Mouse (Mus musculus) kidney, postnatal 0 days (tissue): Measurements from ENCODE around the gene Traf3. TPM values are rescaled to one million over a fixed set of nuclear protein-coding genes. Genes with fewer than 3 reads are reported as not detected.

ENCODE experiments used
- ATAC-seq: fragments of 200-750 bp; cut with Nextera tagmentation; replicated peaks from 2 replicates; pipeline ENCODE4 v1.8.0; 2017; ENCODE audit warnings: low read depth, moderate number of reproducible peaks, moderate TSS enrichment, moderate library complexity; ENCODE audit not compliant: low FRiP score
- DNase-seq: peaks from one replicate; pipeline ENCODE4 v3.0.0-alpha.2; 2016; ENCODE audit warnings: low spot score
- H3K27ac ChIP-seq: fragments of 300-500 bp; sonication (generic); 2 replicates; pipeline ENCODE4 v1.5.1; 2014; ENCODE audit warnings: mild to moderate bottlenecking
- H3K27me3 ChIP-seq: fragments of 300-500 bp; sonication (generic); 2 replicates; pipeline ENCODE4 v1.6.1; 2014; ENCODE audit warnings: low read length, mixed read lengths; ENCODE audit not compliant: insufficient read depth
- H3K36me3 ChIP-seq: fragments of 300-500 bp; sonication (generic); 2 replicates; pipeline ENCODE4 v1.6.1; 2014; ENCODE audit warnings: low read length, mixed read lengths; ENCODE audit not compliant: insufficient read depth
- H3K4me1 ChIP-seq: fragments of 300-500 bp; sonication (generic); replicated peaks from 2 replicates; pipeline ENCODE4 v1.6.1; 2014; ENCODE audit warnings: antibody characterized with exemption, low read length, mixed read lengths; ENCODE audit not compliant: insufficient read depth
- H3K4me2 ChIP-seq: fragments of 300-500 bp; sonication (generic); 2 replicates; pipeline ENCODE4 v1.6.1; 2014; ENCODE audit warnings: mild to moderate bottlenecking, low read length, moderate library complexity, mixed read lengths
- H3K4me3 ChIP-seq: fragments of 300-500 bp; sonication (generic); replicated peaks from 2 replicates; pipeline ENCODE4 v1.5.1; 2014; ENCODE audit warnings: low read depth, low read length
- H3K9ac ChIP-seq: fragments of 300-500 bp; sonication (generic); 2 replicates; pipeline ENCODE4 v1.6.1; 2014; ENCODE audit warnings: low read depth, low read length
- H3K9me3 ChIP-seq: fragments of 300-500 bp; sonication (generic); replicated peaks from 2 replicates; pipeline ENCODE4 v1.6.1; 2016; ENCODE audit warnings: low read length, inconsistent platforms, mixed read lengths
- CTCF ChIP-seq: IDR thresholded peaks from 2 replicates; pipeline ENCODE4 v1.5.1; 2016; ENCODE audit warnings: antibody characterized with exemption, low read depth, mild to moderate bottlenecking, moderate library complexity
- WGBS: fragments of 180-500 bp; shearing (Covaris S2); extraction: QIAGEN DNeasy Blood & Tissue Kit; methylation state at CpG from one replicate; pipeline ENCODE4 v1.1.7; 2014; 5-methylcytosine and 5-hydroxymethylcytosine counted together
- polyA plus RNA-seq: library from polyadenylated mRNA; unstranded; fragments of >200 nt; fragmentation: Nextera tagmentation; extraction: Ambion mirVana; gene quantifications from 2 replicates; pipeline ENCODE4 v1.2.1, GENCODE M21; 2015

Traf3 gene
- polyA plus RNA-seq, 1 experiment from 2014 or later: 7.3 TPM

DNA sequence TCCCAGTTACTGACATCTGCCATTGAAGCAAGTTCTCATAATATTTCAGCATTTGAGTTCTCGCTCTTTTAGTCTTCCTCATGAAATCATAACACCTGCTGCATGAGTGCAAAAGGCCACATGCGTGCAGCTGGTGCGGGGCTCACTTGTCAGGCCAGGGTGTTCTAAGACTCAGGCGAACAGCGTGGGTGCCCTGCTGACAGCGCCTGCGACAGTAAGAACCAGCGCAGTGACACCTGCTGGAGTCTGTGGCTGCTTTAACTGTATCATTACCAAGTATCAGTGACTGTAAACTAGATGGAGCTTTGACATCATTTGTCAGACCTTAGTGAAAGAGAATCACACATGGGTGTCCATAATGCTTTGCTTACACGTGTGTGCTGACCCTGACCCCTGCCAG lies 85.1 kb downstream of the Traf3 start:
- ATAC-seq: no peak
- H3K9ac ChIP-seq: no peak overlapping the region
- no peak for DNase-seq
- H3K36me3 ChIP-seq: peaks cover 5% of the 10 kb centered on the region; the same call in 1 of the 2 replicates
- no peaks in the 10 kb centered on the region for H3K9me3 ChIP-seq
- H3K4me3 ChIP-seq: no peak overlapping the region
- H3K27ac ChIP-seq: no peak overlapping the region
- 57% methylated on average over 9 of the region's 9 CpGs for WGBS
- H3K4me2 ChIP-seq: no peak overlapping the region
- no peaks in the 10 kb centered on the region for H3K4me1 ChIP-seq
- TF ChIP-seq CTCF: peak; percentile 27; the same call in 1 of the 2 replicates
- H3K27me3 ChIP-seq: no peaks in the 10 kb centered on the region

DNA sequence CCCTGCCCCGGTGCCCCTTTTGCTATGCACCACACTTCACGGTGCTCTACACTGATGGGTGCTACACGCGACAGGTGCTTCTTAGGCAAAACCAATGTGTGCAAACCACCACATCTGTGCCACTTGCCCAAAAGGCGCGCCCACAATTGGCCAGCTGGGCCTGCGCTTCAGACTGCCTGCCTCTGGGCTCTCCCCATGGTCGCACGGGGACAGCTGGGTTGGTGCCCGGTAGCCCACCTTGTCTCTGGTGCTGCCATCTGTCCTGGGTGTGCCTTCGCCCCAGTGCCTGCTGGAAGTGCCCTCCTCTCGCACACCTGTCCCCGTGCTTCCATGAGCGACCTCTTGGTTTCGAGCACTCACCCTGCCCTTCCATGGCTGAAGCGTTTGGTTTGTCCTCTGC lies 97.5 kb downstream of the Traf3 start:
- no peaks in the 10 kb centered on the region for H3K27me3 ChIP-seq
- H3K4me1 ChIP-seq: no peaks in the 10 kb centered on the region
- 95% methylated on average over 16 of the region's 16 CpGs for WGBS
- no peaks in the 10 kb centered on the region for H3K9me3 ChIP-seq
- DNase-seq (no peak), ATAC-seq (no peak)
- no peak overlapping the region for H3K4me2 ChIP-seq
- H3K27ac ChIP-seq: no peak overlapping the region
- H3K36me3 ChIP-seq: peaks cover 17% of the 10 kb centered on the region; the same call in 1 of the 2 replicates
- no peak overlapping the region for H3K9ac ChIP-seq
- H3K4me3 ChIP-seq: no peak overlapping the region
- no peak for TF ChIP-seq CTCF

DNA sequence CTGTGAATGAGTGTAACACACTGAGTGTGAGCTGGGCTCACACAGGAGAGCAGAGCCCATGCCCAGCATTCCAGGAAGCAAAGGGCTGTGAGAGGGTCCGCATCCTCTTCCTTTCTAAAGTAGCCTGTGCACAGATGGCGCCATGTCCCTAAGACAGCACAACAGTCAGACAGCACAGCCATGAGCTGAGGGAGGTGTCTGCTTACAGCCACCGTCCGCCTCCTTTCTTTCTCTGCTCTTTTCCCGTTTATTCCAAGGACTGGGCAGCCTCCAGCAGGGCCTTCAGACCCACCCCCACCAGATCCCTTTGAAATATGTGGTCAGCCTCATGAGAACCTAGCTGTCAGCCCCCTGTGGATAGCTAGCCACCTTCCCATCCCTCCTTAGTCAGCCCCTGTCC lies 99.0 kb downstream of the Traf3 start:
- DNase-seq (no peak), ATAC-seq (no peak)
- TF ChIP-seq CTCF: no peak
- Histone ChIP-seq H3K4me2 (no peak overlapping the region), H3K27ac (no peak overlapping the region), H3K27me3 (peaks cover 6% of the 10 kb centered on the region; the same call in 1 of the 2 replicates), H3K9me3 (no peaks in the 10 kb centered on the region), H3K4me1 (no peaks in the 10 kb centered on the region), H3K4me3 (no peak overlapping the region), H3K9ac (no peak overlapping the region), H3K36me3 (peaks cover 17% of the 10 kb centered on the region; the same call in 1 of the 2 replicates)
- WGBS: 69% methylated on average over 5 of the region's 5 CpGs

DNA sequence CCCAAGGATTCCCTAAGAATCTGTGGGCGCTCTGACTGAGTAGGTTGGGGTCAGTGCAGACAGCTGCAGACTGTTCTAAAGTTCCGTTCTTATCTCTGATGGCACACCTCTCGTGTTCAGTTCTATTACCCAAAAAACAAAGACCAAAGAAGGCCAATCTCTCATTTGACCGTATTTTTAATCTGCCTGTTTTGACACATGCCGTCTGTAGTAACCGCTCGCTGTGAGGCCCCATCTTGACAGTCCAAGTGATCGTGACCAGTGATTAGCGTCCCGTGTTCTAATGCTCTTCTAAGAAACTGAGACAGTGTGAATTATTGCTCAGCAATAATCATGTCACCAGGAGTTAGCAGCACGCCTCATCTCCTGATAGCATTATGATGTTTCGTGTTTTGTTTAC lies 100.4 kb downstream of the Traf3 start:
- peaks cover 18% of the 10 kb centered on the region for H3K27me3 ChIP-seq
- ATAC-seq (no peak), DNase-seq (no peak)
- no peak overlapping the region for H3K27ac ChIP-seq
- no peak overlapping the region for H3K9ac ChIP-seq
- no peak overlapping the region for H3K4me2 ChIP-seq
- peaks cover 10% of the 10 kb centered on the region; the same call in 1 of the 2 replicates for H3K36me3 ChIP-seq
- WGBS: 71% methylated on average over 12 of the region's 12 CpGs
- H3K4me3 ChIP-seq: no peak overlapping the region
- H3K9me3 ChIP-seq: no peaks in the 10 kb centered on the region
- TF ChIP-seq CTCF: no peak
- H3K4me1 ChIP-seq: 0 out of 2 replicates have a peak, but pooled peaks cover 2% of the 10 kb centered on the region

DNA sequence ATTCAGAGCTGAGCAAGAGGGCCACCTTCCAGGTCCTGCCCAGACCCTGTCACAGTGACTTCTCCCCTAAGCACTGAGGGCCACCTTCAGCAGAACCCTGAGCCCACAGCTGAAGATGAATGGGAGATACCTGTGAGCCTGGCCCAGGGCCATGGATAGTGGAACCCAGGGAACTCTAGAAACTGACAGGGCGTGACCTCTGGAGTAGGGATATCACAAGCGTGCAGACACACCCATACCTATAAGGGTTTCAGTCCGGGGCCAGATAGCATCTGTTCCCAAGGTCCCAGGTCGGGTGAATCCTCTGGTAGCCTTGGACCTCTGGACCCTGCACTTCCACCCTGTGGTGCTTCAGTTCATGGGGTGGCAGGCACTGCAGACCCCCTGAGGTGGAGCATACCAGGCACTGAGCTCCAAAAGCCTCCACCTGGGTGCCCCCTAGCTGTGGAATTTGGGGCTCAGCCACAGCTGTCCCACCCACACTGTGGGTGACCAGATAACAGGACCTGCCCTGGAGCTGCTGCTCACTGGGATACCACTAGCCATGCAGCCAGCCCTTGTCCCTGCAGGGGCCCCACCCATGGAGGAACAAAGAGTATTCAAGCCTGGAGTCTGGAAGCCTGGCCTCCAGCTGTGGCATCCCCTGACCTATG lies 101.6 kb downstream of the Traf3 start:
- Histone ChIP-seq H3K27me3 (peaks cover 23% of the 10 kb centered on the region), H3K9ac (no peak overlapping the region), H3K27ac (no peak overlapping the region), H3K4me2 (no peak overlapping the region), H3K4me1 (0 out of 2 replicates have a peak, but pooled peaks cover 2% of the 10 kb centered on the region), H3K4me3 (no peak overlapping the region), H3K9me3 (no peaks in the 10 kb centered on the region), H3K36me3 (peaks cover 5% of the 10 kb centered on the region; the same call in 1 of the 2 replicates)
- 49% methylated on average over 4 of the region's 4 CpGs for WGBS
- DNase-seq (no peak), ATAC-seq (no peak)
- TF ChIP-seq CTCF: no peak

DNA sequence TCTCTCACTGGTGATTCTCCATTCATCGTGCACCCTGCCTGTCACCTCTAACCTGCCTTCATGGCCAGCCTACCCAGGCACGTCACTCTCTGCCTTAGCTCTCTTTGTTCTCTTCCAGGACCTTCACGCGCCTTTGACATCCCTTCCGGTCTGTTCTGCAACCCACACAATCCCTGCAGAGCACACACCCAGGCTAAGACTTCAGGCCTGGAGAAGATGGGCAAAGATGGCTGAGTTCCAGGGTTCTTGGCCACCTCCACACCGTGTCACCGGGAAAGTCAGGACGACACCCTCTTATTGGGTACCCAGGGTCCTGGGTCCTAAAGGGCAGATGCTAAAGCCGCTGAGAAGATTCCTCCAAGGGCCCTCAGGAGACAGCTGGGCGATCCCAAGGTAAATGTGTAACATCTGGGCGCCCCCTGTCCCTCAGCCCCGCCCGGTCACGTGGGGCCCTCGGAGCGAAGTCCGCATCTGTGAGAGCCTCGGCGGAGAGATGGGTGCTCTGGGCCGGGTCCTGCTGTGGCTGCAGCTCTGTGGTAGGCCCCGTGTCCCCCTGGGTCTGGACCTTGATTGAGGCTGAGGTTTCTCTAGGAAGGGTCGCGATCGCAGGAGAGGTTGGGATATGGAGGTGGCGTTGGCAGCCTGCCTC lies 104.6 kb downstream of the Traf3 start, which contains the start of gene Amn:
Gene Amn (plus strand): TSS at position 467 of the 649 bp plus-strand sequence.
- no peak for DNase-seq
- Histone ChIP-seq H3K27me3 (peaks cover 47% of the 10 kb centered on the region), H3K36me3 (no peaks in the 10 kb centered on the region), H3K9ac (peak within 1 kb of the TSS; percentile 50; the same call in 1 of the 2 replicates), H3K4me3 (peak within 1 kb of the TSS; percentile 27), H3K4me1 (peaks cover 15% of the 10 kb centered on the region), H3K4me2 (peak within 1 kb of the TSS; percentile 45), H3K9me3 (no peaks in the 10 kb centered on the region), H3K27ac (peak within 1 kb of the TSS; percentile 37; the same call in 1 of the 2 replicates)
- WGBS: 31% methylated on average over 25 of the region's 25 CpGs
- ATAC-seq: peak; percentile 64
- no peak for TF ChIP-seq CTCF
